Mouse (Mus musculus) CH12.LX (cell line): Measurements from ENCODE around the gene Tbccd1. TPM values are rescaled to one million over a fixed set of nuclear protein-coding genes. Genes with fewer than 3 reads are reported as not detected.

Experiments used
- DNase-seq: peaks from one replicate; pipeline ENCODE4 v3.0.0-alpha.2; 2013; ENCODE audit errors: extremely low read depth
- H3K27ac ChIP-seq: 2 replicates; pipeline ENCODE4 v1.5.1; 2012; ENCODE audit warnings: low read depth, mild to moderate bottlenecking, control low read depth, moderate library complexity; ENCODE audit not compliant: insufficient read depth
- H3K27me3 ChIP-seq: replicated peaks from 2 replicates; pipeline ENCODE3; 2012; ENCODE audit warnings: inconsistent platforms
- H3K36me3 ChIP-seq, 2 experiments: replicated peaks in 1 of 2; 2 replicates each; pipeline versions ENCODE3 to v1.6.1; 2012; ENCODE audit warnings: inconsistent platforms in 1 of 2, low read length in 1 of 2, mild to moderate bottlenecking in 1 of 2, mixed read lengths in 1 of 2, moderate library complexity in 1 of 2; ENCODE audit not compliant: control insufficient read depth in 1 of 2, insufficient read depth in 1 of 2
- H3K4me1 ChIP-seq, 2 experiments: 2 replicates each; pipeline ENCODE4 v1.6.1; 2012; ENCODE audit warnings: inconsistent platforms in 1 of 2, moderate library complexity in 1 of 2; ENCODE audit not compliant: insufficient read depth in 2 of 2, control insufficient read depth in 1 of 2
- H3K4me2 ChIP-seq: 2 replicates; pipeline ENCODE4 v1.6.1; 2012; ENCODE audit warnings: low read depth, mild to moderate bottlenecking, control low read depth; ENCODE audit not compliant: poor library complexity, insufficient read depth, severe bottlenecking
- H3K4me3 ChIP-seq, 3 experiments: fragments of 150-350 bp in 1 of 3; sonication (generic) in 1 of 3; replicated peaks in 1 of 3; 2 replicates each; pipeline versions ENCODE3 to v1.5.1; 2011 to 2012; ENCODE audit warnings: low read depth in 2 of 3, low read length in 2 of 3, mild to moderate bottlenecking in 2 of 3, moderate library complexity in 2 of 3, control low read depth in 1 of 3, improper control_type of control experiment in 1 of 3, inconsistent platforms in 1 of 3, mixed read lengths in 1 of 3; ENCODE audit not compliant: poor library complexity in 1 of 3
- H3K79me2 ChIP-seq: replicated peaks from 2 replicates; pipeline ENCODE4 v1.6.1; 2012; ENCODE audit warnings: mild to moderate bottlenecking, moderate library complexity; ENCODE audit not compliant: control insufficient read depth, poor library complexity, insufficient read depth, severe bottlenecking; ENCODE audit errors: extremely low read depth
- H3K9ac ChIP-seq: 2 replicates; pipeline ENCODE4 v1.6.1; 2012; ENCODE audit warnings: low read depth, mild to moderate bottlenecking, control low read depth, moderate library complexity; ENCODE audit not compliant: insufficient read depth
- H3K9me3 ChIP-seq: replicated peaks from 2 replicates; pipeline ENCODE3; 2012; ENCODE audit warnings: low read length, inconsistent platforms, mixed read lengths
- BHLHE40 ChIP-seq: IDR thresholded peaks from 2 replicates; pipeline ENCODE4 v1.6.1; 2011; ENCODE audit warnings: mild to moderate bottlenecking, low read depth, low read length, improper control_type of control experiment
- E2F4 ChIP-seq: IDR thresholded peaks from 2 replicates; pipeline ENCODE4 v1.6.1; 2011; ENCODE audit warnings: low read depth, low read length, improper control_type of control experiment; ENCODE audit not compliant: insufficient replicate concordance
- ELF1 ChIP-seq: IDR thresholded peaks from 2 replicates; pipeline ENCODE4 v1.6.1; 2014; ENCODE audit warnings: low read depth, mild to moderate bottlenecking, inconsistent platforms, low read length, improper control_type of control experiment
- GABPA ChIP-seq: IDR thresholded peaks from 2 replicates; pipeline ENCODE4 v1.6.1; 2012; ENCODE audit warnings: low read depth, low read length, improper control_type of control experiment, inconsistent platforms; ENCODE audit not compliant: insufficient replicate concordance
- HCFC1 ChIP-seq: IDR thresholded peaks from 2 replicates; pipeline ENCODE4 v1.6.1; 2012; ENCODE audit warnings: low read depth, mild to moderate bottlenecking, inconsistent platforms, low read length, improper control_type of control experiment
- IRF4 ChIP-seq: IDR thresholded peaks from 2 replicates; pipeline ENCODE4 v1.6.1; 2014; ENCODE audit warnings: low read depth, mild to moderate bottlenecking, inconsistent platforms, low read length, improper control_type of control experiment
- JUN ChIP-seq: IDR thresholded peaks from 2 replicates; pipeline ENCODE4 v1.6.1; 2011; ENCODE audit warnings: low read depth, mild to moderate bottlenecking, low read length, improper control_type of control experiment, moderate library complexity; ENCODE audit not compliant: insufficient read depth
- JUND ChIP-seq: conservative IDR thresholded peaks from 2 replicates; pipeline ENCODE4 v1.6.1; 2011; ENCODE audit warnings: low read depth, low read length, improper control_type of control experiment
- MAFK ChIP-seq: IDR thresholded peaks from 2 replicates; pipeline ENCODE4 v1.6.1; 2011; ENCODE audit warnings: low read length, improper control_type of control experiment; ENCODE audit not compliant: insufficient replicate concordance
- MAX ChIP-seq: IDR thresholded peaks from 2 replicates; pipeline ENCODE4 v1.6.1; 2011; ENCODE audit warnings: low read length, improper control_type of control experiment
- MAZ ChIP-seq: IDR thresholded peaks from 2 replicates; pipeline ENCODE4 v1.6.1; 2012; ENCODE audit warnings: low read depth, mild to moderate bottlenecking, inconsistent platforms, low read length, improper control_type of control experiment, moderate library complexity
- MXI1 ChIP-seq: IDR thresholded peaks from 2 replicates; pipeline ENCODE4 v1.6.1; 2011; ENCODE audit warnings: mild to moderate bottlenecking, low read depth, low read length, improper control_type of control experiment
- MYC ChIP-seq: IDR thresholded peaks from 2 replicates; pipeline ENCODE4 v1.6.1; 2011; ENCODE audit warnings: low read depth, mild to moderate bottlenecking, improper control_type of control experiment, low read length
- POLR2AphosphoS2 ChIP-seq: IDR thresholded peaks from 2 replicates; pipeline ENCODE4 v1.6.1; 2011; ENCODE audit warnings: low read depth, low read length, improper control_type of control experiment
- SMC3 ChIP-seq: IDR thresholded peaks from 2 replicates; pipeline ENCODE4 v1.6.1; 2011; ENCODE audit warnings: low read depth, low read length, improper control_type of control experiment
- TBP ChIP-seq: conservative IDR thresholded peaks from 2 replicates; pipeline ENCODE4 v1.6.1; 2011; ENCODE audit warnings: low read depth, low read length, improper control_type of control experiment
- TCF12 ChIP-seq: IDR thresholded peaks from 2 replicates; pipeline ENCODE4 v1.6.1; 2014; ENCODE audit warnings: low read depth, mild to moderate bottlenecking, inconsistent platforms, low read length, improper control_type of control experiment
- USF2 ChIP-seq: conservative IDR thresholded peaks from 2 replicates; pipeline ENCODE4 v1.6.1; 2011; ENCODE audit warnings: low read depth, low read length, improper control_type of control experiment
- ZC3H11A ChIP-seq: IDR thresholded peaks from 2 replicates; pipeline ENCODE4 v1.6.1; 2012; ENCODE audit warnings: low read depth, mild to moderate bottlenecking, inconsistent platforms, low read length, improper control_type of control experiment
- ZMIZ1 ChIP-seq: IDR thresholded peaks from 2 replicates; pipeline ENCODE4 v1.6.1; 2012; ENCODE audit warnings: low read depth, mild to moderate bottlenecking, inconsistent platforms, low read length, improper control_type of control experiment
- ZNF384 ChIP-seq: IDR thresholded peaks from 2 replicates; pipeline ENCODE4 v1.6.1; 2012; ENCODE audit warnings: low read depth, low read length, improper control_type of control experiment, inconsistent platforms
- dilution Hi-C: fragments of 300-500 bp; cut with MboI; formaldehyde crosslinking; loops from 2 replicates; pipeline ENCODE4 v1.14.3; 2020; ENCODE audit warnings: low sequenced_read_pairs; ENCODE audit not compliant: extremely low pct_unique_long_range_greater_than_20kb, extremely low pct_ligation_motif_present
- in situ Hi-C: fragments of 300-500 bp; cut with MboI; formaldehyde crosslinking; loops from 3 replicates; pipeline ENCODE4 v1.14.3; 2019; ENCODE audit warnings: low sequenced_read_pairs, low pct_ligation_motif_present, low pct_unique_long_range_greater_than_20kb, mixed read lengths
- polyA plus RNA-seq: library from polyadenylated mRNA; unstranded; fragments of >175 nt; gene quantifications from 2 replicates; pipeline ENCODE4 v1.2.1, GENCODE M21; 2012; ENCODE audit warnings: low read depth; ENCODE audit not compliant: insufficient read length
- total RNA-seq, 2 experiments: library from RNA; depleted of rRNA; stranded (reverse); fragments of 300-350 nt in 1 of 2; fragments of >200 nt in 1 of 2; gene quantifications; 2 replicates each; pipeline ENCODE4 v1.2.3; 2012 to 2014

Tbccd1 gene
- total and polyA plus RNA-seq, 3 experiments: 15.1 to 19.9 (median 16.6) TPM

DNA sequence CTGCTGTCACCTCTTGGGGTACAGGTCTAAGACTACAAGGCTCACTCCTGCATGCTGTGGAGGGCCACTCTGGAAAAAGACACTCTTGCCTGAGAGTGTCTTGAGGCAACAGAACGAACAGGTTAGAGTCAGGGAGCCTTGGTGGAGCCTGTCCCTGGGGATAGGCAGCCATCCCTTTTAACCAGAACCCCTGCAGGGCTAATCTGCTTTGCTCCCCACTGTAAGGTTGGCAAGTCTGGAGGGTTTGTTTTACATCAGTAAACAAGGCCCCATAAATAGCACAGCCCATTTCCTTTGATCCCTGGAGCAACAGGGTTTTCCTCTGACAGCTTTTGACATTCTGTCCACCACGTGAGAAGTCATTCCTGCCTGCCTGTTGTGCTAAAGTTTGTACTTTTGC, 66.2 kb downstream of the Tbccd1 start:
- H3K27me3 ChIP-seq: no peaks in the 10 kb centered on the region
- H3K36me3 ChIP-seq: no peaks in the 10 kb centered on the region
- DNase-seq: no peak
- no peak overlapping the region for H3K27ac ChIP-seq
- H3K4me2 ChIP-seq: no peak overlapping the region
- H3K79me2 ChIP-seq: no peaks in the 10 kb centered on the region
- no peak overlapping the region for H3K9ac ChIP-seq
- H3K4me3 ChIP-seq: no peak overlapping the region
- H3K9me3 ChIP-seq: no peaks in the 10 kb centered on the region
- TF ChIP-seq MYC (no peak), SMC3 (no peak), MAX (no peak), TBP (no peak), IRF4 (no peak), TCF12 (no peak), POLR2AphosphoS2 (no peak), USF2 (no peak), MAZ (no peak), JUND (no peak), HCFC1 (no peak), MXI1 (no peak), ZC3H11A (no peak)
- in situ Hi-C loops: no loop called here
- dilution Hi-C loops: no loop called here
- peaks cover 0 to 3% of the 10 kb centered on the region in 2 experiments; a peak in 1 of 4 replicates for H3K4me1 ChIP-seq

DNA sequence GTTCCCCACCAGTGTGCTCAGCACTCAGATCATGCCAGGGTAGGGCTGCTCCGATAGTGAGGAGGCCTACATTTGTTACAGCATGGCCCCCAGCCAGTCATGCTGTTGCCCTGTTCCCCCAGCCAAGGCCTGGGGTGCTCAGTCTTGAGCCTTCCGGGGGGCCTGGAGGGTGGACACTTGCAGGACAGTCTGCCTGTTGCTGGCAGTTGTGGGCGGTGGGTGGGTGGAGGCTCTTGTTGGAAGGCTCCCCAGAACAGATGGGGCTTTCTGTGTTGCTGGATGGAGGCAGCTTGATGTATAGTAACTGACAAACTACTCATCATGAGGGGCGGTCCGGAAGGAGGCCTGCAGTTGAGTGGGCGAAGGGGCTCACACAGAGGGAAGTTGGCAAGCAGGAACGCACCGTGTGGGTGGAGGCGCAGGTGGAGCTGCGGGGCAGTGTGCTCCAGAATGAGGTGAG, 67.5 kb downstream of the Tbccd1 start:
- dilution Hi-C loops: no loop called here
- H3K36me3 ChIP-seq: no peaks in the 10 kb centered on the region
- TF ChIP-seq E2F4: no peak
- TF ChIP-seq BHLHE40: no peak
- TF ChIP-seq GABPA: no peak
- TF ChIP-seq ZMIZ1: no peak
- no peak for TF ChIP-seq ZNF384
- no peak for TF ChIP-seq ELF1
- no peak for TF ChIP-seq MAFK
- TF ChIP-seq TBP: no peak
- TF ChIP-seq JUN: no peak
- TF ChIP-seq, all 38 proteins: peak for 0
- DNase-seq: no peak
- in situ Hi-C loops: no loop called here
- no peaks in the 10 kb centered on the region for H3K79me2 ChIP-seq
- H3K27me3 ChIP-seq: no peaks in the 10 kb centered on the region
- H3K4me3 ChIP-seq: no peak overlapping the region
- H3K9me3 ChIP-seq: no peaks in the 10 kb centered on the region
- no peak overlapping the region for H3K9ac ChIP-seq
- no peak overlapping the region for H3K27ac ChIP-seq
- no peaks in the 10 kb centered on the region for H3K4me1 ChIP-seq
- H3K4me2 ChIP-seq: no peak overlapping the region
